Mouse (Mus musculus): ENCODE measurements around the gene Gnat2.

- no peak for TF ChIP-seq CTCF (IDR thresholded peaks at IDR 0.05; ENCODE audit: control insufficient read depth, insufficient read depth, insufficient read length)
- TF ChIP-seq USF1 (IDR thresholded peaks at IDR 0.05; ENCODE audit: low read depth), result no peak
- no peak for TF ChIP-seq CEBPB (IDR thresholded peaks at IDR 0.05; ENCODE audit: low read depth)
- TF ChIP-seq MAX (IDR thresholded peaks at IDR 0.05), result no peak
- no peak for TF ChIP-seq MYOG (IDR thresholded peaks at IDR 0.05; ENCODE audit: control insufficient read depth, extremely low read depth, insufficient read length)
- TF ChIP-seq MYOD1 (IDR thresholded peaks at IDR 0.05; ENCODE audit: control insufficient read depth, insufficient read length, low read depth), result no peak
Observed at GRCm38 (mm10) chr3:108121101-108121500, 28.5 kb downstream of the Gnat2 start.
